Mouse (Mus musculus): ENCODE measurements around the gene S1pr4.

GRCm38 (mm10) chr10:81472403-81473002 lies 27.4 kb downstream of the S1pr4 start:
- TF ChIP-seq CTCF (IDR thresholded peaks at IDR 0.05; ENCODE audit: insufficient read depth, low read depth, low read length), result no peak
- no peak for TF ChIP-seq POLR2A (IDR thresholded peaks at IDR 0.05; ENCODE audit: insufficient read depth, low read depth, low read length)
